Comparison of ENCODE assay signal across 8 mouse cellular contexts in genomic region chr2:168019201-168019715, GRCm38 (mm10). TPM values are rescaled to one million over a fixed set of nuclear protein-coding genes. Genes with fewer than 3 reads are reported as not detected.
A peak's percentile ranks its signal among the peaks of the same experiment; 100 is the strongest.
DNase-seq lines count a peak whose midpoint lies in the region; ATAC-seq and TF ChIP-seq lines count a peak whose summit lies in the region.

No protein-coding gene starts in this region.

- intact Hi-C loops in heart, adult 2 months (cut with DNase I): loop anchor here (5.0 kb wide), 1 partner anchor 332 kb away; the partner anchor contains the start of genes Cebpb and Tmem189

- no peak for TF ChIP-seq EP300 in heart, adult 2 months (IDR thresholded peaks at IDR 0.05; ENCODE audit: insufficient read depth, low read depth, low read length)

- H3K36me3 ChIP-seq in hindbrain, postnatal 0 days (ENCODE audit: insufficient read depth, low read length): no peaks in the 10 kb centered on the region
- no peaks in the 10 kb centered on the region for H3K36me3 ChIP-seq in hindbrain, embryonic 10.5 days
- no peaks in the 10 kb centered on the region for H3K36me3 ChIP-seq in heart, adult 2 months (ENCODE audit: control insufficient read depth, insufficient read depth, low read length)

- WGBS in hindbrain, postnatal 0 days: 40% methylated on average over 9 of the region's 9 CpGs
- 90% methylated on average over 9 of the region's 9 CpGs for WGBS in hindbrain, embryonic 10.5 days
- WGBS in heart, adult 2 months: 45% methylated on average over 9 of the region's 9 CpGs

- TF ChIP-seq POLR2A in heart, adult 2 months (IDR thresholded peaks at IDR 0.05; ENCODE audit: insufficient read depth, low read depth, low read length): no peak

- H3K4me3 ChIP-seq in hindbrain, postnatal 0 days (ENCODE audit: low read length): no peak overlapping the region
- no peak overlapping the region for H3K4me3 ChIP-seq in hindbrain, embryonic 10.5 days
- no peak overlapping the region for H3K4me3 ChIP-seq in heart, adult 2 months

- H3K27ac ChIP-seq in hindbrain, postnatal 0 days: 0 out of 2 replicates have a peak overlapping the region, but pooled peaks have one; percentile 12
- no peak overlapping the region for H3K27ac ChIP-seq in hindbrain, embryonic 10.5 days
- no peak overlapping the region for H3K27ac ChIP-seq in heart, adult 2 months

- ATAC-seq in hindbrain, postnatal 0 days: peak; percentile 61
- ATAC-seq in megakaryocyte-erythroid progenitor cell, adult 5-6 weeks (replicated peaks; ENCODE audit: low FRiP score, low TSS enrichment, poor library complexity, severe bottlenecking): no peak

- no peak overlapping the region for H3K9ac ChIP-seq in hindbrain, postnatal 0 days (replicated peaks; ENCODE audit: low read length)
- no peak overlapping the region for H3K9ac ChIP-seq in heart, adult 2 months (ENCODE audit: low read depth, low read length)

- no peaks in the 10 kb centered on the region for H3K79me2 ChIP-seq in heart, adult 2 months (replicated peaks; ENCODE audit: control insufficient read depth, insufficient read depth, low read length)

- no peaks in the 10 kb centered on the region for H3K4me1 ChIP-seq in hindbrain, postnatal 0 days (ENCODE audit: insufficient read depth, low read length)
- peaks cover 7% of the 10 kb centered on the region for H3K4me1 ChIP-seq in hindbrain, embryonic 10.5 days (replicated peaks)
- H3K4me1 ChIP-seq in heart, adult 2 months (ENCODE audit: control insufficient read depth, insufficient read depth, low read length): no peaks in the 10 kb centered on the region; the same call in 1 of the 2 replicates

- DNase-seq in hindbrain, postnatal 0 days (ENCODE audit: low spot score): peak; percentile 79
- DNase-seq in hindbrain, embryonic 10.5 days (ENCODE audit: low spot score): no peak
- DNase-seq in adrenal gland, postnatal 36 days: peak; percentile 67 to 69
- peak; percentile 66 to 74 for DNase-seq in heart, adult 2 months
- peak; percentile 80 for DNase-seq in kidney, postnatal 14 days
- DNase-seq in right cerebral cortex, postnatal 25 days: peak; percentile 11
- no peak for DNase-seq in T-cell, adult 2 months (ENCODE audit: low spot score)

- H3K27me3 ChIP-seq in hindbrain, postnatal 0 days (ENCODE audit: insufficient read depth, low read length): no peaks in the 10 kb centered on the region
- no peaks in the 10 kb centered on the region for H3K27me3 ChIP-seq in hindbrain, embryonic 10.5 days (ENCODE audit: insufficient read depth, poor library complexity, severe bottlenecking)
- H3K27me3 ChIP-seq in heart, adult 2 months (ENCODE audit: control insufficient read depth, insufficient read depth, low read length): no peaks in the 10 kb centered on the region

- no peaks in the 10 kb centered on the region for H3K9me3 ChIP-seq in hindbrain, postnatal 0 days (ENCODE audit: low read length)
- no peaks in the 10 kb centered on the region for H3K9me3 ChIP-seq in hindbrain, embryonic 10.5 days

- peak; percentile 3; the same call in 1 of the 2 replicates for TF ChIP-seq CTCF in hindbrain, postnatal 0 days (IDR thresholded peaks at IDR 0.05; ENCODE audit: low read depth)
- TF ChIP-seq CTCF in heart, adult 2 months (IDR thresholded peaks at IDR 0.05): no peak

- no peak overlapping the region for H3K4me2 ChIP-seq in hindbrain, postnatal 0 days (ENCODE audit: low read depth, low read length)

RNA-seq across cellular contexts. Expression of gene Ripor3, which starts 8.8 kb away (rescaled TPM):
- total RNA-seq in hindbrain, postnatal 0 days (2014; rRNA removed): 0.25 and 1.0 TPM in 2 replicates
- polyA plus RNA-seq in hindbrain, postnatal 0 days (2015; fragmentation: Nextera tagmentation; extraction: Ambion mirVana): 0.45 TPM in 2 replicates
- polyA plus RNA-seq in hindbrain, embryonic 10.5 days (2016; fragmentation: Nextera tagmentation; extraction: Ambion mirVana): 0.57 and 0.71 TPM in 2 replicates
- 1 to 10 TPM; 2.1 TPM for total RNA-seq in adrenal gland, postnatal 36 days (2021)
- under 1 TPM; 0.21 to 0.36 TPM for total RNA-seq in heart, adult 2 months (2021)
- polyA plus RNA-seq in heart, adult 2 months (2012; rRNA removed): 0.79 and 1.5 TPM in 2 replicates
- not detected in 2 replicates for total RNA-seq in megakaryocyte-erythroid progenitor cell, adult 5-6 weeks (2014; fragmentation: Nextera tagmentation)
- total RNA-seq in megakaryocyte-erythroid progenitor cell, adult 5-6 weeks (2017): 0.42 TPM in 1 of 2 replicates, not detected in the other

Comparison
In these comparisons a context has a peak if more than half of its experiments do, and no peak if none do; other contexts are left out.
1. DNase-seq: peak in hindbrain, postnatal 0 days (single experiment), adrenal gland, postnatal 36 days (2 of 2), heart, adult 2 months (2 of 2), kidney, postnatal 14 days (single experiment) and right cerebral cortex, postnatal 25 days (single experiment); none in hindbrain, embryonic 10.5 days (single experiment) and T-cell, adult 2 months (single experiment).